Mouse (Mus musculus) forebrain, embryonic 14.5 days (tissue): ENCODE data around the gene Adprhl2. TPM values are rescaled to one million over a fixed set of nuclear protein-coding genes. Genes with fewer than 3 reads are reported as not detected.

Experiments
- ATAC-seq: fragments of 200-750 bp; cut with Nextera tagmentation; 2 replicates; pipeline ENCODE4 v1.8.0; 2017; ENCODE audit warnings: mild to moderate bottlenecking, moderate library complexity
- DNase-seq: peaks from one replicate; pipeline ENCODE4 v3.0.0-alpha.2; 2015; ENCODE audit warnings: low spot score
- H3K27ac ChIP-seq: fragments of 300-500 bp; sonication (generic); 2 replicates; pipeline ENCODE4 v1.5.1; 2014; ENCODE audit warnings: low read depth, mild to moderate bottlenecking, control low read depth, low read length, moderate library complexity
- H3K27me3 ChIP-seq: fragments of 300-500 bp; sonication (generic); replicated peaks from 2 replicates; pipeline ENCODE4 v1.6.1; 2014; ENCODE audit warnings: low read length, control low read depth, mixed read lengths; ENCODE audit not compliant: control insufficient read depth, insufficient read depth
- H3K36me3 ChIP-seq: fragments of 300-500 bp; sonication (generic); 2 replicates; pipeline ENCODE4 v1.6.1; 2014; ENCODE audit warnings: low read length, control low read depth; ENCODE audit not compliant: control insufficient read depth, insufficient read depth
- H3K4me1 ChIP-seq: fragments of 300-500 bp; sonication (generic); 2 replicates; pipeline ENCODE4 v1.6.1; 2014; ENCODE audit warnings: antibody characterized with exemption, low read length, control low read depth; ENCODE audit not compliant: control insufficient read depth, insufficient read depth
- H3K4me2 ChIP-seq: fragments of 300-500 bp; sonication (generic); 2 replicates; pipeline ENCODE4 v1.6.1; 2014; ENCODE audit warnings: mild to moderate bottlenecking, control low read depth, low read length
- H3K4me3 ChIP-seq: fragments of 300-500 bp; sonication (generic); 2 replicates; pipeline ENCODE4 v1.5.1; 2014; ENCODE audit warnings: low read depth, low read length, control low read depth
- H3K9ac ChIP-seq: fragments of 300-500 bp; sonication (generic); 2 replicates; pipeline ENCODE4 v1.6.1; 2014; ENCODE audit warnings: mild to moderate bottlenecking, low read length, control low read depth, moderate library complexity
- H3K9me3 ChIP-seq: fragments of 300-500 bp; sonication (generic); replicated peaks from 2 replicates; pipeline ENCODE4 v1.6.1; 2016; ENCODE audit warnings: low read length, control low read depth, mixed read lengths; ENCODE audit not compliant: control insufficient read depth
- WGBS: fragments of 180-500 bp; shearing (Covaris S2); extraction: QIAGEN DNeasy Blood & Tissue Kit; methylation state at CpG from one replicate; pipeline ENCODE4 v1.1.7; 2014; 5-methylcytosine and 5-hydroxymethylcytosine counted together
- polyA plus RNA-seq: library from polyadenylated mRNA; unstranded; fragments of >200 nt; fragmentation: Nextera tagmentation; extraction: Ambion mirVana; gene quantifications from 2 replicates; pipeline ENCODE4 v1.2.1, GENCODE M21; 2014

Gene Adprhl2
- polyA plus RNA-seq, 1 experiment from 2014 or later = 53.9 TPM

GRCm38 (mm10) chr4:126301584-126302309 is 19.8 kb downstream of the Adprhl2 start:
- Histone ChIP-seq H3K4me2 (no peak overlapping the region), H3K9ac (peak overlapping the region; percentile 10; the same call in 1 of the 2 replicates), H3K4me3 (peak overlapping the region; percentile 11; the same call in 1 of the 2 replicates), H3K4me1 (no peaks in the 10 kb centered on the region), H3K36me3 (no peaks in the 10 kb centered on the region), H3K27ac (no peak overlapping the region), H3K27me3 (peaks cover 53% of the 10 kb centered on the region), H3K9me3 (peaks cover 4% of the 10 kb centered on the region; the same call in 1 of the 2 replicates)
- no peak for DNase-seq
- WGBS = 3% methylated on average over 27 of the region's 27 CpGs
- no peak for ATAC-seq

DNA sequence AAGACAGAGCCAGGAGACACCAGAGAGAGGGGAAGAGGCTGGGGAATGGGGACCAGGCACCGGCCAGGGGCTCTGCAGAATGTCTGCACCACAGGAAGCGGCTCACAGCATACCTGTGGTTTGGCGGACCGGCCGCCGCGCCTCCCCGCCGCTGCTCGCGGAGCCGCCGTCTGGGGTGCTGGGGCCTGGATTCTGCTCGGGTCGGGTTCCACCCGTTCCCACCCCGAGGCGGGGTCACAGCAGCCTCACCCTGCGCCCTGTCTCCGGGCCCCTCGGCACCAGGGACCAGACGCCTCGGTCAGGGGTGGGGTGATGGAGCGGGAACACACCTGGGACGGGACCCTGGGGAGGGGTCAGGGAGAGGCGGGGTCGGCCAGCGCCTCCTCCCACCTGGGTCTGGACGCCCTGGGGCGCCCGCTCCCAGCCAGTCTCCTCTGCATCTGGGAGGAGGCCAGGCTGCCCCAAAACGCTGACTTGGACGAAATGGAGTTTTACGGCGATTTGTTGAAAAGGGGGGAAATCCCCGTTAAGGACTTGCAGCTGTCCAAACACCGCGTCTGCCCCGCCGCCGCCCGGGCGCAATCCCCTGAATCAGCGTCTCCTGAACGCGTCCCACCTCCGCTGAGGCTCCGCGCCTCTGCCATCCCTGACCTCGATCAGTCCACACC is 20.5 kb downstream of the Adprhl2 start:
- peak overlapping the region; percentile 10; the same call in 1 of the 2 replicates for H3K9ac ChIP-seq
- no peak for DNase-seq
- WGBS = 1% methylated on average over 50 of the region's 50 CpGs

GRCm38 (mm10) chr4:126296617-126297101 is 24.8 kb downstream of the Adprhl2 start:
- no peaks in the 10 kb centered on the region for H3K9me3 ChIP-seq
- no peak overlapping the region for H3K27ac ChIP-seq
- peak overlapping the region; percentile 52 for H3K4me2 ChIP-seq
- H3K4me3 ChIP-seq = peak overlapping the region; percentile 24
- DNase-seq (peak; percentile 51), ATAC-seq (no peak)
- peak overlapping the region; percentile 57; the same call in 1 of the 2 replicates for H3K9ac ChIP-seq
- no peaks in the 10 kb centered on the region for H3K36me3 ChIP-seq
- H3K4me1 ChIP-seq = no peaks in the 10 kb centered on the region
- under 1% methylated on average over 34 of the region's 34 CpGs for WGBS
- H3K27me3 ChIP-seq = peaks cover 44% of the 10 kb centered on the region

More for the DNA sequence above, 20.5 kb downstream of the Adprhl2 start:
- H3K4me3 ChIP-seq = peak overlapping the region; percentile 11; the same call in 1 of the 2 replicates
- no peak for ATAC-seq
- peak overlapping the region; percentile 39 for H3K4me2 ChIP-seq
- no peaks in the 10 kb centered on the region for H3K36me3 ChIP-seq
- H3K9me3 ChIP-seq = peaks cover 3% of the 10 kb centered on the region; the same call in 1 of the 2 replicates
- H3K27ac ChIP-seq = no peak overlapping the region
- H3K27me3 ChIP-seq = peaks cover 56% of the 10 kb centered on the region
- no peaks in the 10 kb centered on the region for H3K4me1 ChIP-seq

DNA sequence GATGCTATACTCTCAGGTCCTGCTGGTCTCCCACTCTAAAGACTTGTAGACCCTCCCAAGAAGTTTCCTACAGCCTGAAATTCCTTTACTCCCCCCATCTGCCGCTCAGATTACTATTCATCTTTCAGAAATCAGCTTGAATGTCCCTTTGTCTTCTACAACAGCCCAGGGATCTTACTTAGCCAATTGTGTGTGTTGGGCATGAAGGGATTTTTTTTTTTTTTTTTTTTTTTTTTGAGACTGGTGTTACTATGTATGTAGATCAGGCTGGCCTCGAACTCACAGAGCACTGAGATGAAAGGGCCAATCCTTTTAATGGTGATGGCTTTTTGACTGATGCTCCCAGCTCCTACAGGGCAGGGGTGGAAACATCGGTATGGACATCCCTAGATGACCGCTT is 25.6 kb downstream of the Adprhl2 start:
- Histone ChIP-seq H3K4me1 (no peaks in the 10 kb centered on the region), H3K9ac (no peak overlapping the region), H3K27me3 (peaks cover 37% of the 10 kb centered on the region), H3K4me3 (no peak overlapping the region), H3K4me2 (no peak overlapping the region), H3K9me3 (no peaks in the 10 kb centered on the region), H3K27ac (no peak overlapping the region), H3K36me3 (no peaks in the 10 kb centered on the region)
- ATAC-seq (no peak), DNase-seq (no peak)
- WGBS = 34% methylated on average over 4 of the region's 4 CpGs

DNA sequence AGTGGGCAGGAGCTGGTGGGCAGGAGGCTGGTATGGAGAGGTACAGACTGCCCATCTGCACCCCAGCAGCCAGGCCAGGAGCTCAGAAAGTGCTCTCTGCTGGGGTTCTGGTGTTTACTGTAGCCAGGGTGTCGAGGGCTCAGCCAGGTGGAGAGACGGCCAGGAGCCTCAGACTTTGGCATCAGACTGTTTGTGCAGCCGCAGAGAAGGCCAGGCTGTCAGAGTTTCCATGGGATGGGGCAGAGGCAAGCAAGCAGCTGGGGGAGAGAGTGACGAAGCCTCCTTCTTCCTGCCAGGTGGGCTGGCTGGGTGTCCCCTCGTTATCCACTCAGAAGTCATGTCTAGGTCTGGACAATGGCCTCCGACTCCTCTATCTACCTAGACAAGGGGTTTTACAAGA is 26.4 kb downstream of the Adprhl2 start:
- Histone ChIP-seq H3K9ac (no peak overlapping the region), H3K4me3 (no peak overlapping the region), H3K9me3 (no peaks in the 10 kb centered on the region), H3K27me3 (peaks cover 32% of the 10 kb centered on the region), H3K36me3 (no peaks in the 10 kb centered on the region), H3K27ac (no peak overlapping the region), H3K4me2 (no peak overlapping the region), H3K4me1 (no peaks in the 10 kb centered on the region)
- no peak for ATAC-seq
- DNase-seq = no peak
- 61% methylated on average over 6 of the region's 6 CpGs for WGBS

GRCm38 (mm10) chr4:126291196-126291595 is 30.3 kb downstream of the Adprhl2 start:
- H3K4me3 ChIP-seq = no peak overlapping the region
- no peak for DNase-seq
- H3K4me1 ChIP-seq = no peaks in the 10 kb centered on the region
- no peak overlapping the region for H3K9ac ChIP-seq
- no peak overlapping the region for H3K4me2 ChIP-seq
- WGBS = 22% methylated on average over 13 of the region's 13 CpGs
- peaks cover 37% of the 10 kb centered on the region for H3K27me3 ChIP-seq
- no peak overlapping the region for H3K27ac ChIP-seq
- H3K36me3 ChIP-seq = no peaks in the 10 kb centered on the region
- no peak for ATAC-seq
- no peaks in the 10 kb centered on the region for H3K9me3 ChIP-seq

GRCm38 (mm10) chr4:126290314-126290713 is 31.2 kb downstream of the Adprhl2 start:
- H3K9ac ChIP-seq = no peak overlapping the region
- no peaks in the 10 kb centered on the region for H3K9me3 ChIP-seq
- no peaks in the 10 kb centered on the region for H3K4me1 ChIP-seq
- 84% methylated on average over 8 of the region's 8 CpGs for WGBS
- H3K36me3 ChIP-seq = no peaks in the 10 kb centered on the region
- H3K27ac ChIP-seq = no peak overlapping the region
- peaks cover 39% of the 10 kb centered on the region for H3K27me3 ChIP-seq
- H3K4me2 ChIP-seq = no peak overlapping the region
- H3K4me3 ChIP-seq = no peak overlapping the region
- ATAC-seq (no peak), DNase-seq (no peak)

DNA sequence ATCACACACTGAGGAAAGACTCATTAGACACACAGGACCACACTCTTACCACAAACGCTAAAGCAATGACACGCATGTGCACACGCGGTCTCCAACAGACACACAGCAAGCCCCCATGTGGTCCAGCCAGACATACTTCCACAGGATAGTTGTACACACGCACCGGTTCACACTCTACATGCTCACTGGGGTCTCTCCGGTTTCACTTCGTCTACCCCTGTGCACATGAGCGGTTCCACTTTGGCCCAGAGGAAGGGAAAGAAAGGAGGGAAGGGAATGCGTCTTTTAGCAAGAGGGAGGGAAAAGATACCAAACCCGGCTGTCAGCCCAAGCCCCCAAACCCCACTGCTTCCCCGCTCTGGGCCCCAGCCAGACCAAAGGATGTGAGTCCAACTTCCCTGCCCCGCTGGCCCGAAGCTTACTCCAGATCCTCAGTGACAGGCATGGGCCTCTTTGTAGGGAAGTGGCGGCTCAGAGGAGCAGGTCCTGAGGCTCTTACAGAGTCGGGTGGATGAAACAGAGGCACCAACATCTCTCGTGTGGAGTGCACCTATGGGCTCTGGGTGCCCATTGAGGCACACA is 33.3 kb downstream of the Adprhl2 start:
- no peaks in the 10 kb centered on the region for H3K9me3 ChIP-seq
- ATAC-seq = no peak
- H3K36me3 ChIP-seq = no peaks in the 10 kb centered on the region
- 42% methylated on average over 17 of the region's 17 CpGs for WGBS
- H3K27me3 ChIP-seq = peaks cover 40% of the 10 kb centered on the region
- DNase-seq = no peak
- H3K4me2 ChIP-seq = no peak overlapping the region
- H3K4me1 ChIP-seq = no peaks in the 10 kb centered on the region
- no peak overlapping the region for H3K9ac ChIP-seq
- H3K4me3 ChIP-seq = no peak overlapping the region
- no peak overlapping the region for H3K27ac ChIP-seq
